Mouse (Mus musculus): Measurements from ENCODE around the gene Gm20521. TPM values are rescaled to one million over a fixed set of nuclear protein-coding genes. Genes with fewer than 3 reads are reported as not detected.

Gm20521 gene
- not detected in 2 replicates for polyA plus RNA-seq (2016; fragmentation: Nextera tagmentation; extraction: Ambion mirVana)

DNA sequence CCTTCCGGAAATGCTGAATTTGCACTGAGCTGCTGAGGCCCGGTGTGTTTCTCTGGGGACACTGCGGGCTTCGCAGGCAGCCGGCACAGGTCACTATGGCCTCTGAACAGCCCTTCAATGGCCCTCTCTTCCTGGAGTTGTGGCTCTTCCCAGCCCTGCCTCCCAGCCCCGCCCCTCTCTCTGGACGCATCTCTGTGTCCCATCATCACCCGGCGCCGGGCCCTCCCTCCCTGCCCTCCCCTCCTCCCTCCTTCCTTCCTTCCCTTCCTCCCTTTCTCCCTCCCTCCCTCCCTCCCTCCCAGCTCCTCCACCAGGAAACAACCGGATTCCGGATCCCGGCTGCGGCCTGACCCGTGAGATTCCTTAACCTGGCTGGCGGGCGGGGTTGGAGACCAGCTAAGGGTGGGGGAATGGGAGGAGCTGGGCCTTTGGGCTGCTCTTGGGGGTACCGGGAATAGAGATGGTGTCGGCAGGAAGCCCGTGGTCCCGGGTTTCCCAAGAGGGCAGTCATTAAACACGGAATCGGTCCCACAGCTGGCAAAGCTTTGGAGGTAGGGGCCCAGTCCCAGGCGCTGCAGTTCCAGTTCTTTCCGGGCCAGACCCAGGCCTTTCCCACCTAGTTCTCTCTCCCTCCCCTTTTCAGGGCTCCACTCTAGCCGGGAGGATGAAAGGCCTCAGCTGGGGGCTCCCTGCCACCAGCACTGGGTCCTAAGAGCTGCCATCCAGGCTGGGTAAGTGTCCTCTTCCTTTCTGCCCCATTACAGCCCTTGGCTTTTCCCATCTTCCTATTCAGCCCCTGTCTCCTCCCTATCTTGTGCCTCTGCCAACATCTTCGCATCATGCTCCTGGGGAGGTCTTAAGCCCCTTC is at the start of gene Gm20521, which contains the start of gene Bcl2l2:
TSS of gene Gm20521 (plus strand) at position 288 of the 868 bp plus-strand sequence.
TSS of gene Bcl2l2 (plus strand) at position 224 of the 868 bp plus-strand sequence.
- peaks cover 29% of the 10 kb centered on the region for H3K4me1 ChIP-seq
- no peaks in the 10 kb centered on the region for H3K9me3 ChIP-seq (replicated peaks)
- peaks cover 7% of the 10 kb centered on the region for H3K27me3 ChIP-seq (ENCODE audit: low read depth, poor library complexity, severe bottlenecking)
- WGBS, result 1% methylated on average over 27 of the region's 27 CpGs
- DNase-seq (ENCODE audit: low spot score), result peak; percentile 89
- peaks cover 25% of the 10 kb centered on the region for H3K36me3 ChIP-seq
- H3K4me3 ChIP-seq, result peak within 1 kb of the TSS; percentile 76
- peak within 1 kb of the TSS; percentile 91 for H3K27ac ChIP-seq (replicated peaks)

DNA sequence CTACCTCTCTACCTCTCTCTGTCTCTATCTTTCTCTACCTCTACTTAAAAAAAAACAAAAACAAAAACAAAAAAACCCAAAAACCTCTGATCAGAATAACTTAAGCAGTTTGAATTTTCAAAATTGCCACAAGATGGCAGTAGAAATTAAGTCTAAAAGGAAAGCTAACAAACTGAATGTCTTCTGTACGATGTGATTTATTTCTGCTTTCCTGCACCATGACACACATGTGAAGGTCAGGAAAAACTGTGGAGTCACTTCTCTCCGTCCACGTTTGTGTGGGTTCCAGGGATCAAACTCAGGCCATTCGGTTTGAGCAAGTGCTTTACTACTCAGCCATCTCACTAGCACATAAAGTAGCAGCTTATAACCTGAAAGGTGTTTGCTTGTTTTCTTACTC is 39.8 kb upstream of the Gm20521 start:
- 10% methylated on average over 4 of the region's 4 CpGs for WGBS
- no peaks in the 10 kb centered on the region for H3K27me3 ChIP-seq (ENCODE audit: low read depth, poor library complexity, severe bottlenecking)
- no peak for DNase-seq (ENCODE audit: low spot score)
- H3K9me3 ChIP-seq (replicated peaks), result no peaks in the 10 kb centered on the region
- no peak overlapping the region for H3K27ac ChIP-seq (replicated peaks)
- no peaks in the 10 kb centered on the region for H3K36me3 ChIP-seq
- peaks cover 2% of the 10 kb centered on the region; the same call in 1 of the 2 replicates for H3K4me1 ChIP-seq
- H3K4me3 ChIP-seq, result no peak overlapping the region

DNA sequence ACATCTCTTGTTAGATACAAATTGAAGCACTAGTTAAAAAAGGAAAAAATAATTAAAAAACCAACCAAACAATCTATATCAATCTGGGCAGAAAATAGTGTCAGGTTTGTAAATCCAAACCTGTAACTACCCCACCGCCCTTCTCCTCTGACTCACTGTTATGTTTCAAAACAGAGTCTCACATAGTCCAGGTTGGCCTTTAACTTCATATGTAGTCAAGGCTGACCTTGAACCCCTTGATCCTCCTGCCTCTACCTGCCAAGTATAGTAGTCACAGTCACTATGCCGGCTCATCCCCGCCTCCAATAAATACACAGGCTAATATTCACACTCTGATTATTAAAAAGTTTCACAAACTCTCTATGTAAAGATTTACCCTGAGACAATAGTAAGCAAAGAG is 27.5 kb upstream of the Gm20521 start:
- peaks cover 44% of the 10 kb centered on the region for H3K36me3 ChIP-seq
- no peaks in the 10 kb centered on the region for H3K27me3 ChIP-seq (ENCODE audit: low read depth, poor library complexity, severe bottlenecking)
- DNase-seq (ENCODE audit: low spot score), result no peak
- 0 out of 2 replicates have a peak, but pooled peaks cover 4% of the 10 kb centered on the region for H3K4me1 ChIP-seq
- H3K27ac ChIP-seq (replicated peaks), result no peak overlapping the region
- no peak overlapping the region for H3K4me3 ChIP-seq
- H3K9me3 ChIP-seq (replicated peaks), result no peaks in the 10 kb centered on the region
- 94% methylated on average over 3 of the region's 3 CpGs for WGBS

DNA sequence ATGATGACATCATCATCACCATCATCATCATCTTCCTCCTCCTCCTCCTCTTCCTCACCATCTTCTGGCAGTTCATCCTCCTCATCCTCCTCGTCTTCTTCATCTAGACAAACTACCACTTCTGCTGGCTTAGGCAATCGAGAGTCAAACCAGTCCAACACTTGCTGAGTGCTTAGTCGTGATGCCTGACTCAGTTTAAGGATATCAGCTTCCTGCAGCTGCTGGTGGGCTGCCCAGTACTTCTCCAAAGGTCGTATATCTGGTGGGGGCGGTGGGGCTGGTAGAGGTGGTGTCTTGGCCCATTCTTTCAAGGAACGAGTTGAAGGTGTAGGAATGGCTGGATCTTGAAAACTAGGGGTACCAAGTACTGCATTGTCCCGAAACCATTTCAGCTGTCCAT is 26.5 kb upstream of the Gm20521 start:
- Histone ChIP-seq H3K27me3 (ENCODE audit: low read depth, poor library complexity, severe bottlenecking) (no peaks in the 10 kb centered on the region), H3K4me3 (no peak overlapping the region), H3K4me1 (0 out of 2 replicates have a peak, but pooled peaks cover 4% of the 10 kb centered on the region), H3K9me3 (replicated peaks) (no peaks in the 10 kb centered on the region), H3K36me3 (peaks cover 44% of the 10 kb centered on the region), H3K27ac (replicated peaks) (no peak overlapping the region)
- WGBS, result 89% methylated on average over 7 of the region's 7 CpGs
- DNase-seq (ENCODE audit: low spot score), result no peak

DNA sequence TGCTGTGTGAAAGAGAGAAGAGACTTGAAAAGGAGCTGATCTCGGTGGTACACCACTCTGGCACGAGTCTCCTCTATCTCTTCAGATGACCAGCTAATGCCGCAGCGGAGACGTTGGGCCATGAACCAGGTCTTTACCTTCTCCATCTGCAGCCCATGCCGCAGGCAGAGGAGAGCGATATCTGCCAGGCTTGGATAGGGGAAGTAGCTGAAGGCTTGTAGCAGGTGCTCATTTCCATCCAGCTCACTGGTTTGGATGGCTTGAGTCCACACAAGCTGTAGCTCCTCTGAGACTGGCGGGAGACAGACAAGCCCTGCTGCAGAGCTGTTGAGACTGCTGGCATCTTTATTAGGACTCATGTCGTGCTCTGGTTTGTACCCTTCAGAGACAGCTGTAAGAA is 25.4 kb upstream of the Gm20521 start:
- Histone ChIP-seq H3K4me1 (peaks cover 12% of the 10 kb centered on the region), H3K27me3 (ENCODE audit: low read depth, poor library complexity, severe bottlenecking) (no peaks in the 10 kb centered on the region), H3K27ac (replicated peaks) (no peak overlapping the region), H3K4me3 (no peak overlapping the region), H3K36me3 (peaks cover 44% of the 10 kb centered on the region), H3K9me3 (replicated peaks) (no peaks in the 10 kb centered on the region)
- no peak for DNase-seq (ENCODE audit: low spot score)
- 89% methylated on average over 9 of the region's 9 CpGs for whole genome bisulfite sequencing

DNA sequence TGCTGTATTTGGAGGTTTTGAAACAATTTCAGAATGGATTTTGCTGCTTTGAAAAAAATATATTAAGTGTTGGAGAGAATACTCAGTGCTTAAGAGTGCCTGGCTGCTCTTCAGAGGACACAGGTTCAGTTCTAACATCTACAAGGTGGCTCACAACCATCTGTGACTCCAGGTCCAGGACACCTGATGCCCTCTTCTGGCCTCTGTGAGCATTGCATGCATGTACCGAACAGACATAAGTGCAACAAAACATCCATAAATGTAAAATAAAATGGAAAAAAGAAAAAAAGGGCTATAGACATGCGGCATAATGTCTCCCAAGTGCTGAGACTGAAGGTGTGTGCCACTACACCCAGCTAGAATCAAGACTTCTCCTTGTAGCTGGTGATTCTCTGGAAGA is 22.7 kb upstream of the Gm20521 start:
- Histone ChIP-seq H3K4me3 (no peak overlapping the region), H3K9me3 (replicated peaks) (no peaks in the 10 kb centered on the region), H3K27ac (replicated peaks) (no peak overlapping the region), H3K4me1 (peaks cover 25% of the 10 kb centered on the region), H3K27me3 (ENCODE audit: low read depth, poor library complexity, severe bottlenecking) (no peaks in the 10 kb centered on the region), H3K36me3 (peaks cover 30% of the 10 kb centered on the region)
- 58% methylated on average over 2 of the region's 2 CpGs for WGBS
- peak; percentile 51 for DNase-seq (ENCODE audit: low spot score)

DNA sequence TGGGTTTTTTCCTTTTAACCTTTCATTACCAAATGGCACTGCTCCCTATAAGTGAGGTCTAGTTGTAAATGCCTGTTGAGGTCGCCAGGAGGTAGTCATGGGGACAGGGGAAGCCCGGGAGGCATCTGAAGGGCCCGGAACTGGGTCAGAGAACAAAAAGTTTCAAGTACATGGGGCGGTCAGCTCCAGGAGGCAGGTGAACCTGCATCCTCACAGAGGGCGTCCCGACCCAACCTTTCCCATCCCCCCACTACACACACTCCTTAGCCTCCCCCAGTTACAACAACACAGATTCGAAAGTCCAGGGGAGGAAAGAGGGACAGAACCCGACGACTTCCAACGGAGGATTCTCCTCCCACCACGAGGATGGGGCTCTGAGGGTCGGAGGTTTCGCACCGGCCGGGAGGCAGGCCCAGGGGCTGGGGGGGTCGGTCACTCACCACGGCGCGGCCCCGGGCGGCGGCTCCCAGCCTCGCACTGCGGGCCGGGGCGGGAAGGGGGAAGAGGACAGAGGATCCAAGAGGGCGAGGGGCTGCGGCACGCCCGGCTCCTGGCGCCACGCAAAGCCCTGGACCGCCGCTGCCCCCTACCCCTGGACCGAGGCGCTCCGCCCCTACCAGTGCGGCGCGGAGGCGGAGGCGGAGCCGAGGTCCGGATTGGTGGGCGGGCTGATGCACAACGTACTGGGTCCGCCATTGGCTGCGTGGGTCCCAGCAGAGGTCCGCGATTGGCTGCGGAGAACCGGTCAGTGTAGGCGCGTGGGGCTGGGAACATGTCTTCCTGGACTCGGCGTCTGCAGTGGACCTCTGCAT is 19.5 kb upstream of the Gm20521 start:
- peak overlapping the region; percentile 96 for H3K27ac ChIP-seq (replicated peaks)
- H3K36me3 ChIP-seq, result peaks cover under 1% of the 10 kb centered on the region; the same call in 1 of the 2 replicates
- H3K4me1 ChIP-seq, result peaks cover 21% of the 10 kb centered on the region
- WGBS, result under 1% methylated on average over 55 of the region's 56 CpGs
- peak; percentile 96 for DNase-seq (ENCODE audit: low spot score)
- no peaks in the 10 kb centered on the region for H3K9me3 ChIP-seq (replicated peaks)
- no peaks in the 10 kb centered on the region for H3K27me3 ChIP-seq (ENCODE audit: low read depth, poor library complexity, severe bottlenecking)
- peak overlapping the region; percentile 86 for H3K4me3 ChIP-seq

DNA sequence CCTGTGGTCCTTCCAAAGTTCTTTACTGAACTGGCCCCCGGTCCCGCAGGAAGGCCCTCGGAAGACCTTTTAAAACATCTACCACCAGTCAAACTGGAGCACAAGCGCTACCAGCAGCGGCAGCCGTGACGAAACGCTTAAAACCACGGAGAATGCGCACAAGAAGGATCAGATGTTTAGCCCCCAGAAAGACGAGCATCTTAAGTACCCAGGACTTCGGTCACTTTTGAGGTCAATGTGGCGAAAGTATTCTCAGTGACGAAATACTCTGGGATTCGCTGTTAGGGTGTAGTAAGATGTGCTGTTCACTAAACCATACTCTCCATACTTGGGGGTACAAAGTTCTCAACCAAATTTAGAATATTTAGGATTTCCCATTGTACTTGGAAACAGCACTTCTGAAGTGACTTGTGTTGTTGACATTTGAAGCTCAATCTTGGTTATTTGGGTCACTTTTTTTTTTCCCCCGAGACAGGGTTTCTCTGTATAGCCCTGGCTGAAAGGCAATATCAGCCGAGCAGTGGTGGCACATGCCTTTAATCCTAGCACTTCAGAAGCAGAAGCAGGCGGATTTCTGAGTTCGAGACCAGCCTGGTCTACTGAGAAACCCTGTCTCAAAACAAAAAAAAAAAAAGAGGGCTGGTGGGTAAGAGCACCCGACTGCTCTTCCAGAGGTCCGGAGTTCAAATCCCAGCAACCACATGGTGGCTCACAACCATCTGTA is 18.8 kb upstream of the Gm20521 start:
- H3K36me3 ChIP-seq, result no peaks in the 10 kb centered on the region
- peak overlapping the region; percentile 86 for H3K4me3 ChIP-seq
- peak overlapping the region; percentile 96 for H3K27ac ChIP-seq (replicated peaks)
- no peaks in the 10 kb centered on the region for H3K9me3 ChIP-seq (replicated peaks)
- peaks cover 21% of the 10 kb centered on the region for H3K4me1 ChIP-seq
- H3K27me3 ChIP-seq (ENCODE audit: low read depth, poor library complexity, severe bottlenecking), result no peaks in the 10 kb centered on the region
- no peak for DNase-seq (ENCODE audit: low spot score)
- WGBS, result 18% methylated on average over 21 of the region's 21 CpGs

DNA sequence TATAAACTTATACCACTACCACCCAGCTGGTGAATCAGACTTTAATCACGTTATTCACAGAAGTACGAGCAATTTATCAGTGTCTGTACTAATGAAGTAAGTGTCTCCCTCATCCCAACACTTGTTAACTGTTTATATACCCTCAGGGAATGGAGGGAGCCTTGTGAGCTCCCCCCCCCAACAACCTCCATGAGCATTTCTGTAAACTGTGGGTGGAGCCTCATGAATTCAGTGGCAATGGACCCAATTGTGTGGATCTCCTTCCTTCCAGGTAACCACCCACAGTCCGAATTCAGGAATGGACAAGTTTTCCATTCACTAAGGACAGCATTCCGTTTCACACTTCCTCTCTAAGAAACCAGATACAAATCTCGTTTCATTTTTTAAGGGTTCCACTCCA is 17.6 kb upstream of the Gm20521 start:
- Histone ChIP-seq H3K9me3 (replicated peaks) (no peaks in the 10 kb centered on the region), H3K36me3 (no peaks in the 10 kb centered on the region), H3K4me3 (no peak overlapping the region), H3K27ac (replicated peaks) (no peak overlapping the region), H3K4me1 (peaks cover 21% of the 10 kb centered on the region), H3K27me3 (ENCODE audit: low read depth, poor library complexity, severe bottlenecking) (no peaks in the 10 kb centered on the region)
- 86% methylated on average over 5 of the region's 5 CpGs for WGBS
- no peak for DNase-seq (ENCODE audit: low spot score)

DNA sequence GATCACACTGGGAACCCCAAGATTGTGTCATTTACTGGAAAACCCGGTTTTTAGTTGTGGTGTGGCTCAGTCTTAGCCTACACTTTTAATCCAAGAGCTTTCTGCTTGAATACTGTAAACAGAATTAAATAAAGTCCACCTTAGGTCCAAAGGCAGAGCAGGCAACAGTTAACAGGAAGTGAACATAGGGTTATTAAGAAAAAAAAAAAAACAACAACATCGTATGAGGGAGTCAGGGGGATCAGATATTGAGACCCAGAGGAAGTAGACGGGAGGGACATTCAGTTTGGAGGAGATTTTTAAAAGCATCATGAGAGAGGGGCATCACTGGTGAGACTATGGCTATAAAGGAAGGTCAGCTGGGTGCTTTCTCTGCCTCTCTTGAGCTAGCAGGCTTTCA is 17.0 kb upstream of the Gm20521 start:
- Histone ChIP-seq H3K4me1 (peaks cover 21% of the 10 kb centered on the region), H3K27ac (replicated peaks) (no peak overlapping the region), H3K4me3 (no peak overlapping the region), H3K36me3 (no peaks in the 10 kb centered on the region), H3K27me3 (ENCODE audit: low read depth, poor library complexity, severe bottlenecking) (no peaks in the 10 kb centered on the region), H3K9me3 (replicated peaks) (no peaks in the 10 kb centered on the region)
- no peak for DNase-seq (ENCODE audit: low spot score)
- WGBS, result 76% methylated on average over 3 of the region's 3 CpGs

DNA sequence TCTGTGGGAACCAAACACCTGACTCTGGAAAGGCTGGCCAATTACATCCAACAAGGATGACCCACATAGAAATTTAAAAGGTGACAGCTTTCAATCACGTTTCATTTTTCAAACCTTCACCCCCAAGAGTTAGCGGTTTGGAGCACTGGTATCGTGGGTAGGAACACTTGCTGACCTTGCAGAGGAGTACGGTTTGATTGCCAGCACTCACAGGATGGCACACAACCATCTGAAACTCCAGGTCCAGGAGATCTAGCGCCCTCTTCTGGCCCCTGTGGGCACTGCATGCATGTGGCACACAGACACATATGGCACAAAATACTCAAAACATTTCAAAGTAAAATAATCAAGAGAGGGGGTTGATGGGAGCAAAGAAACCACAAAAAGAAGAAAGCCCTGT is 16.3 kb upstream of the Gm20521 start:
- WGBS, result 55% methylated on average over 5 of the region's 5 CpGs
- H3K4me3 ChIP-seq, result no peak overlapping the region
- peak; percentile 26 for DNase-seq (ENCODE audit: low spot score)
- H3K27ac ChIP-seq (replicated peaks), result no peak overlapping the region
- H3K9me3 ChIP-seq (replicated peaks), result no peaks in the 10 kb centered on the region
- H3K27me3 ChIP-seq (ENCODE audit: low read depth, poor library complexity, severe bottlenecking), result no peaks in the 10 kb centered on the region
- H3K36me3 ChIP-seq, result no peaks in the 10 kb centered on the region
- H3K4me1 ChIP-seq, result peaks cover 21% of the 10 kb centered on the region

DNA sequence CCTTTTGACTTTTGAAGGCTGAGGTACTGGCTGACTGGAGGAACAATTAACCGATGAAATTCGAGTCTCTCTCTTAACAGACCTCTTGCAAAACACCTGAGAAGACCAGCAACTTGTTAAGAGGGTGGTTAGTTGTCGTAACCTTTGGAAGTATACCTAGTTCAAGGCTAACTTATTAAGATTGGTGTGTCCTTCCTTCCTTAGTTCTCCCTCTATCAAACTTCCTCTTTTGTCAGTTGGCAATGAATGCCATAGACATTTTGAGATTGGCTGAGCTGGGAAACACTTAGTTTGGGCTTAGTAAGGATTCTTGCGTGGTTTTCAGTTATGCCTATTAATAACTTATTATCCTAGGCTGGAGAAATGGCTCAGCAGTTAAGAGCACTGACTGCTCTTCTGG is 15.2 kb upstream of the Gm20521 start:
- H3K4me3 ChIP-seq, result no peak overlapping the region
- 86% methylated on average over 4 of the region's 4 CpGs for WGBS
- peaks cover 11% of the 10 kb centered on the region for H3K4me1 ChIP-seq
- no peak for DNase-seq (ENCODE audit: low spot score)
- H3K36me3 ChIP-seq, result no peaks in the 10 kb centered on the region
- H3K27me3 ChIP-seq (ENCODE audit: low read depth, poor library complexity, severe bottlenecking), result no peaks in the 10 kb centered on the region
- no peaks in the 10 kb centered on the region for H3K9me3 ChIP-seq (replicated peaks)
- H3K27ac ChIP-seq (replicated peaks), result no peak overlapping the region

All from midbrain, embryonic 10.5 days (tissue).